Mouse (Mus musculus) kidney, adult 11 months (tissue): ENCODE measurements around the gene Ttf1.

Experiments used
- DNase-seq: peaks from one replicate; pipeline ENCODE4 v3.0.0; 2022

Ttf1 gene

DNA sequence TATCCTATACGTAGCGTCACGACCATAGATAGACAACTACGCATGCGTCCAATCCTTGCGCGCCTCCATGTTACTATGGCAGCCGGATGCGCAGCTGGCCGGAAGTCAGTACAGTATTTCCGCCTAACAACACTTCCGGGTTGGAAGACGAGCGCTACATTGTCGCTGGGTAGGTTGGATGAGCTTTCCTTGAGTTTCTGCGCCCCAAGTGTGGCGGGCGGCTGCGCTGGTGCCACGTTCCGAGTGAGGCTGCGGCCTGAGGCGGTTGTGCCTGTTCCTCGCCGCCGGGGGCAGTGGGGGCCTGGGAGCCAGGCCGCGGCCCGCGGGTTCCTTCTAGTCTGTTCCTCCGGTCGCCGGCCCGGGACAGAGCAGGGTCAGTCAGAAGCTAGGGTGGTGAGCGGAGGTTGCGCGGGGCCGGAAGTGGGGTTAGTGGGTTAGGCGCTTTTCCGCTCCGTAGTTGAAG is at the start of gene Ttf1:
Ttf1 (plus strand) TSS at position 128 of the 463 bp plus-strand sequence.
- DNase-seq: peak; percentile 90

GRCm38 (mm10) chr2:29012523-29012922 is 47.5 kb upstream of the Ttf1 start:
- no peak for DNase-seq

DNA sequence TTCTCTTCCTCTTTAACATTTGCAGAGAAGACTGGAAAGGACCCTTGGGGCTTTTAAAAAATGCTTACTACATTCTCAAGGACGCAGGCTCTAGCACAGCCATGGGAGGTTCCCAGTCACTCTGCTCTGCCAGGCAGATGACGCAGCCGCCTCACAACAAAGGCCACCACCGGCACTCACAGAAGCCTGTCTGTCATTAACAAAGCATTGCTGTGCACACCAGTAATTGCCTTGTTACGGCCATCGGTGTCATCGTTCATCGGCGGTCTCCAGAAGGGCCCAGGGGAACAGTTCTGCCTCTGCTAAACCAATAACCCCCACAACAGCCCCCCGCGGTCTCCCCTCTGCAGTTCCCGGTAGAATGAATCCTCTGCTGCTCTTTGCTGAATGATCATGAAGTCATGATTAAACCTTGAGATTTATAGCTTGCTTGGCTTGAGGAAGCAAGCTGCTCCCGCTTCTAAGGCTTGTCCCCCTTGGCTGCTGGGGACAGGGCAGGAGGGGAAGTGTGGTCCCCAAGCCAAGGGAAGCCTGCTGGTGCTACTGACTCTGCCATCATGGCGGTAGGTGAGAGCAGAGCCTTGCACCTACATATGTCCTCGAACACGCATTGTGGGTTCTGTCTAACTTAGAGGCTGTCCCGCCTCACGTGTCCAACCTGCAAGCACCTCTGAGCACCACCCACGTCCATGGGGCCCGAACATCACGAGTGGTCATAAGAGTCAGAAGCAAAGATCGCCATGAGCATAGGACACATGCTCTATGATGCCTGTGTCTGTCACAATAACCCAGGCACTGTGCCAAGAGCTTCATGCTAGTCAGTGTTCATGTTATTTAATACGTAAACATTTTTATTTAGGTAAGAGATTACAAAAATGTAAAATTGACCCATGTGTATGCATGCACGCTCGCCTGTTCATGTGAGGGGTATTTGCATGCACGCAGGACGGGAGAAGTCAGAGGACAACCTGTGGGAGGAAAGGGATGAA is 43.2 kb upstream of the Ttf1 start:
- no peak for DNase-seq

DNA sequence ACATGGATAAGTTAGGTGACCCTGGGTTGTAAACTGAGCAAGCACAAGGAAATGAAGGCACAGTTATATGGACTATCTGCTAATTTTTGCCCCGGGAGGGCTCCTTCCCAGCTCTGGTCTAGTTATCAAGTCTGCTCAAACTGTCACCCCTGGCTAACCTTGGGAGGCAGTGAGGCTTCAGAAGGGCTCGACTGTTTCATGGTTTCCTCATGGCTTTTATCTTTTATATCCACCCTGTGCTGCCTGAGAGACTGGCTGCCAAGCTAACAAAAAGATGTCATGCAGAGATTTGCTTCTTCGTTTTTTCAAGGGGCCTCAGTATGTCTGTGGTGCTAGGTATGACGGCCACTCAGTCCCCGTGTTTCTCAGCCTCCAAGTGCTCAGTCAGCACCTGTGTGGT is 41.4 kb upstream of the Ttf1 start:
- DNase-seq: no peak

- DNase-seq: no peak
Measured at GRCm38 (mm10) chr2:29021025-29021424, 39.0 kb upstream of the Ttf1 start.

DNA sequence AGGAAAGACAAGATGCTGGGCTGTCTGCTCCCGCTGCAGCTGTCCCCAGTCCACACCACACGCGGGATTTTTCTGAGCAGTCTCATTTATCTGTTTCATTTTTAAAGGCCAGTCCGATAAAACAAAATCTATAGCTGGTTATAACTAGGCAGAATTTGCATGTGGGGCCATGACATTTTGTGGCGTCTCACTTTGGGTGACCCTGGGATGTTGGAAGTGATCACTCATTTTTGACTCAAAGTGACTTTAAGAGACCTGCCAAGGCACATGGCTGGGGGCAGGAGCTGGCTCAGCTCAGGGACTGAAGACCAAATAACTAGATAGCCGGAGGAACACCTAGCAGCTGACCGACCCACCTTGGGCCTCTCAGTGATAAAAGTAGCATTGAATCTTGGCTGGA is 37.1 kb upstream of the Ttf1 start:
- no peak for DNase-seq

GRCm38 (mm10) chr2:29025284-29025683 is 34.8 kb upstream of the Ttf1 start:
- DNase-seq: no peak

DNA sequence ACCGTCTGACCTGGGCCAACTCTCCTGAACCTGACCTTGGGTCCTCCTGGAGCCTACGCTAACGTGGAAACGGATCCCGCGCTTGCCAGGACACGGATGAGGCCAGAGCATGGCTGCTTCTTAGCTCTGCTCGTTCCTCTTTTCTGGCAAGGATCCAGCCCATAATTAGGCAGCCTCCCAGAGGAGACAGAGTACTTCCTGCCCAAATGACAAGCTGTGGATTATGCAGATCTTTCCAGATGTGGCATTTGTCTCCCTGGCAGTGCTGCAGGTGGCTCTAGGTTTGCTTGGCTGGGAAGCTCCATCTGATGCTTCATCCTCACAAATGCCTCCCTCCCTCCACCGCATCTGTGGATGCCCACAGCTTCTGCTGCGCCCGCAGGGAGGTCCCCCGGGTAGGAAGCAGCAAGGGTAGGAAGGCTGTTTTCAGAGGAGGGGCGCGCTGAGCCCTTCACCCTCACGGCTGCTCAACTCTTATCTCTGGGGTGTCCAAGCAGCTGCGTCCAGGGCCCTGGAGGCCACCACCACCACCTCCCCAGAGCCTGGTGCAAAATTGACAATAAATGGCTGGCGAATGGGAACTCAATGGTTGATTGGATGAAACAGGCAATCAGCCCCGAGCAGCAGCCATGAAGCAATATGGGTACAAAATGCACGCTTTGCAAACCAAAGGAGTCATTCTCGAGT is 29.9 kb upstream of the Ttf1 start:
- DNase-seq: peak; percentile 13

DNA sequence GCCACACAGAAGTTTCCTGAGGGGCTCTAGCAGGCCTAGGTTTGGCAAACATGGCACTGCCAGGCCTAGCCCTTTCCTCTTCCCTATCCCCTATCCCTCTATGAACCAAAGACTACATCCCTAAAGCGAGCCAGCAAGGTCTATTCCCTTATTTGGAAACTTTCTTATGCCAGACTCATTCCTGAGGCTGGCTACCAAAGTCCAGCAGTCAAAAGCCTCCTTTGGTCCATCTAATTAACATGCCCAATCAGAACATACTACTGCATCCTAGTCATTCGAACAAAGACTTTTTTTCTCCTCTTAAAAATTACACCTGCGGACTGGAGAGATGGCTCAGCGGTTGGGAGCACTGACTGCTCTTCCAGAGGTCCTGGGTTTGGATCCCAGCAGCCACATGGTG is 28.1 kb upstream of the Ttf1 start:
- DNase-seq: peak; percentile 32

GRCm38 (mm10) chr2:29034542-29035475 is 25.3 kb upstream of the Ttf1 start:
- peak; percentile 38 for DNase-seq

DNA sequence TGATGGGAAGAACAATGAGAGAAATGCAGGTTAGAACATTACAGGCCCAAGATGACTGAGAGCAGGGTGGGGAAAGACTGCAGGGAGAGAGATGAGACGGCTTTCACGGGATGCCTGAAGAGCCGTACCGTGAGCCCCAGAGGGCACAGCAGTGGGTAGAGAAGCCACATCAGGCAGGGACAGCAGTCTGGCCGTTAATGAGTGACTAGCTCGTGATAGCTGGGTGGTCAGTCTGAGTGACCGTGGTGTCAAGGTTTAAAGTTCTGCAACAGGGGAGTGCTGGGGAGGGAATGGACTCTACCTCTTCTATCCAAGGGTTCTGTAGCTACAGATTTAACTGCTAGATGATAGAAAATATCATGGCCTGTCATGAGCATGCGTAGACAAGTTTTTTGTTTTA is 24.4 kb upstream of the Ttf1 start:
- DNase-seq: peak; percentile 88

GRCm38 (mm10) chr2:29039741-29040140 is 20.3 kb upstream of the Ttf1 start:
- DNase-seq: no peak

DNA sequence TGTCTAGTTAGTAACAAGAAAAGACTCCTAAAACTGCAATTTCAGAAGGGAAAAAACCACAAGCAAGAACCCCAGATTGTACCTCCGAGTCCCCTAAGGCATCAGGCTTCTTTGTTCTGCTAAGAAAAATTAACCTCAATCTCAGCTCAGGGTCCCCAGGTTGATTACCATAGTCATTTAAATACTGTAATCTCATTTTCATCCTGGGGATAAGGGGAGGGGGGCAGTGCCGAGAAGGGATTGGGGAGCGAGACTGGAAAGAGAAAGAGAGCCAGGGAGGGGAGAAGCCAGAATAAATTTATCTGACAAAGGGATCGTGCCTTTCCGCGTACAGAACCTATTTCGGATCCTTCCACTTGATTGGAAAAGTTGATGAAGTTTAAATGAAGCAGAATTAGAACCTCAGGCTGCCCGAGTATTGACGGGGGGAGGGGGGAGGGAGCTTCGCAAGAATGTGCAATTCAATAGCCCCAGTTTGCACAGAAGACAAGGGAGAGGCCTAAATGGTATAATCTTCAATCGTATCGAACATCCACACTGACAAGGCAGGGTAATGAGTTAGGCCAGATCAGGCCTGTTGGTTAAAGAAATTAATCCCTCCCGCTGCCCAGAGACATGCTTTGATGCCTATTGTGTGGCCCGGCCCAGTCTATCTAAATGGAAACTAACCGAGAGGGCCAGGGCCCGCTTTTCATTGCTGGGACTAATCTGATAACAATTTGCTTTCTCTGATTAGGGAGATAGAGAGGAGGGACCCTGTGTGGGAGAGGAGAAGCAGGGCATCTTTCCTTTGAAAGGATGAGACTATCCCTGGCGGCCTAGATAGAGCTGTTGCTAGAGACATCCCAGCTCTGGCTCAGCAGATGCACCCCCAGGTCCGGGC is 19.2 kb upstream of the Ttf1 start:
- no peak for DNase-seq

- DNase-seq: no peak
Measured at GRCm38 (mm10) chr2:29041477-29041768, 18.6 kb upstream of the Ttf1 start.

DNA sequence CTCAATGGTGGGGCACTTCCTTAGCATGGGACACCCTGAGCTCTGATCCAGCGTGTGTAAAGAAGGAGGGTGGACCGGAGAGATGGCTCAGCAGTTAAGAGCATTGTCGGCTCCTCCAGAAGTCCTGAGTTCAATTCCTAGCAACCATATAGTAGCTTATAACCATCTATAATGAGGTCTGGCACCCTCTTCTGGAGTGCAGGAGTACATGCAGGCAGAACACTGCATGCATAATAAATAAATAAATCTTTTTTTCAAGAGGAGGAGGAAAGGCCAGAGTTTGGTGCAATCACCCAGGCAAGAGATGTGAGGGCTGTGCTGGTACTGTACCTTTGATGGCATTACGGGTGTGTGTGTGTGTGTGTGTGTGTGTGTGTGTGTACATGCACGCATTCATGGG is 17.9 kb upstream of the Ttf1 start:
- no peak for DNase-seq

DNA sequence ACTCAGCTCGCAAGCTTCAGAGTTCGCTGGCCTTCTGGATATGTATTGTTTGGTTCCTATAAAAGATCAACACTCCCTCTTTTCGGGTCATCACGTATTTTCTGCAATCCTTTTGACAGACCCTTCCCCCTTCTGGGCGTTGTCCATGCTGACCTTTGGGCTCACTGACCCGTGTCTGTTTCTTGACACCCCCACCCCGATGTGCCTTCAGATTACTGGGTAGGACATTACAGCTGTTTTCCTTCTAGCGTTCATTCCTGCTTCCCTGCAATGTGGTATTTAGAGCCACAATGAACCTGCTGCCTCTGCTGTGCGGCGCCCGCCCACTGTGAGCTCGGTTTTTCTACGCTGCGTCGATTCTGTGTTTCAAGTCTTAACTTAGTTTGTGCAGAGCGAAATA is 13.9 kb upstream of the Ttf1 start:
- no peak for DNase-seq

DNA sequence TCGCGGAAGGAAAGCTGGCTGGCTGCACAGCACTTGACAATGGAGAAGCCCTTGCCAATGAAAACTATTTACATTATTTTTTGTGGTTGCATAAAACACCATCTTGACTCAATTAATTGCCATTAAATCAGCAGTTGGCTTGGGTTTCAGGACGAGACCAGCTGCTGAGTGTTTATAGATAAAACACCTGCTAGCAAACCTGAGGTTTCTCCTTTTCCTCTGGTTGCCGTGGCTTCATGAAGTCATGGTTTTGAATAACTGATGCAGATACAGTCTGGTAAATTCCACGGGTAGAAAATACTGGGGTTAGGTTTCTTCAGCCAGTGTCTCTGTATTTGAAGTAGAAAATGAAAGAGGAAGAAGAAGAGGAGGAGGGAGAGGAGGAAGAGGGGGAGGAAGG is 8.1 kb upstream of the Ttf1 start:
- DNase-seq: no peak

DNA sequence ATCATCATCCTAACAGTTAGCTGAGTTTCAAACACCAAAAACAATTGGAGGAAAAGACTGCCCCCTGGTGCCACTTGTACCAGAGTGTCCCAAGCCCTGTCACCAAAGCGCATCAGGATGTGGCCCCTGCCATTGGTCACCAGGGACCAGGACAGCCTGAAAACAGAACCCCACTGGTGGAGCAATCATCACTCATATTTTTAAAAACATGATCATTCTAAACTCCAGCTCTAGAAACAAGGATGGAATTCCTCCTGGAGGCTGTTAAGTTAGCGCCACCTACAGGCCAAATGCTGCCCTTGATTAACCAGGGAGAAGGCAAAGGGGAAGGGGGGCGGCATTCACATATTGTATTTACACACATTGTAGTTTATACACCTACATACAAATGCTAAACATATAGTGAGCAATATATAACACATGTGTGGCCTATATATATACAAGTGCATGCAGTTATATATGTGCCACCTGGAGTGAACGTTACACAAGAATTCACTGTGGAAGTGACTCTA is 7.1 kb upstream of the Ttf1 start:
- DNase-seq: peak; percentile 33

DNA sequence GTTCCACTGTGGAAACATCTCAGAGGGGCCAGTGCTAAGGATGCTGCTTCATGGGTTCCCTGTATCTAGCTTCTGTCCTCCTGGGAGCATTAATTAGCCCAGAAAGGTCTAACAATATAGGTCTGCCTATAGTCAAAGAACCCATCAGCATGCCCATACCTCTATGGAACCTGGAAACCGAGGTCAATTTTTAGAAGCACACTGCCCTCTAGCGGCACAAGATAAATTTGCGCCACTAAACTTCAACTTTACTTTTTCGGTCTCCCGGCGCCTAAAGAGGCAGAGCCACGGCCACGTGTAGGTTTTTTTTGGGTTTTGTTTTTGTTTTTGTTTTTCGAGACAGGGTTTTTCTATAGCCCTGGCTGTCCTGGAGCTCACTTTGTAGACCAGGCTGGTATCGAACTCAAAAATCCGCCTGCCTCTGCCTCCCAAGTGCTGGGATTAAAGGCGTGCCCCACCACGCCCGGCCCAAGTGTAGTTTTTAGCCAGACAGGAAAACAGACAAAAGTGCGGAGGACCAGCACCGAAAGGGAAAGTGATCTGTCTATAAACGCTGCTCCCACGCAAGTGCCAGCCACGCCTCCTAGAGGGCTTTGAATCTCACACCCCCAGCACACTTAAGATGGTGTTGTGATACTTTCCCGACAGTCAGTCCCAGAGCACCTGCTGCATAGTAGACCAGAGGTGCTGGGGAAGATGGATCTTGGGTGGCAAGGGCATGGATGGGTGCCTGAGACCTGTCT is 6.1 kb upstream of the Ttf1 start:
- DNase-seq: peak; percentile 39

- DNase-seq: no peak
Measured at GRCm38 (mm10) chr2:29054545-29054935, 5.5 kb upstream of the Ttf1 start.

- DNase-seq: peak; percentile 51
Measured at GRCm38 (mm10) chr2:29054991-29055390, 5.1 kb upstream of the Ttf1 start, which contains the start of gene Cfap77. TSS of gene Cfap77 (minus strand) at chr2:29055066.
